In genomic region chr4:154927899-154928337, GRCm38 (mm10) we compare ENCODE assay signal across 8 mouse cellular contexts. TPM values are rescaled to one million over a fixed set of nuclear protein-coding genes. Genes with fewer than 3 reads are reported as not detected.
A peak's percentile ranks its signal among the peaks of the same experiment; 100 is the strongest.
DNase-seq lines count a peak whose midpoint lies in the region; ATAC-seq and TF ChIP-seq lines count a peak whose summit lies in the region.

No protein-coding gene starts in this region.

- TF ChIP-seq POLR2A in bone marrow macrophage, adult 2 months (IDR thresholded peaks at IDR 0.05; ENCODE audit: borderline replicate concordance, low read depth, low read length), result no peak

- H3K9ac ChIP-seq in heart, embryonic 15.5 days, result peak overlapping the region; percentile 12; the same call in 1 of the 2 replicates
- peak overlapping the region; percentile 30; the same call in 1 of the 2 replicates for H3K9ac ChIP-seq in limb, embryonic 11.5 days (ENCODE audit: low read length)
- no peak overlapping the region for H3K9ac ChIP-seq in hindbrain, embryonic 14.5 days

- WGBS in heart, embryonic 15.5 days, result 35% methylated on average over 5 of the region's 5 CpGs
- WGBS in limb, embryonic 11.5 days, result 21% methylated on average over 5 of the region's 5 CpGs
- WGBS in hindbrain, embryonic 14.5 days, result 68% methylated on average over 5 of the region's 5 CpGs

- H3K4me2 ChIP-seq in heart, embryonic 15.5 days, result peak overlapping the region; percentile 53
- peak overlapping the region; percentile 22 for H3K4me2 ChIP-seq in limb, embryonic 11.5 days (ENCODE audit: low read depth, severe bottlenecking)
- no peak overlapping the region for H3K4me2 ChIP-seq in hindbrain, embryonic 14.5 days (replicated peaks)

- no peaks in the 10 kb centered on the region for H3K9me3 ChIP-seq in heart, embryonic 15.5 days (replicated peaks)
- H3K9me3 ChIP-seq in limb, embryonic 11.5 days (ENCODE audit: control insufficient read depth, low read length), result no peaks in the 10 kb centered on the region
- no peaks in the 10 kb centered on the region for H3K9me3 ChIP-seq in hindbrain, embryonic 14.5 days (ENCODE audit: control insufficient read depth, low read length)

- H3K4me1 ChIP-seq in bone marrow macrophage, adult 2 months (ENCODE audit: control insufficient read depth, insufficient read depth, low read length), result peaks cover 41% of the 10 kb centered on the region
- peaks cover 10% of the 10 kb centered on the region for H3K4me1 ChIP-seq in heart, embryonic 15.5 days (replicated peaks)
- H3K4me1 ChIP-seq in limb, embryonic 11.5 days (ENCODE audit: control insufficient read depth, insufficient read depth, low read length), result peaks cover 19% of the 10 kb centered on the region
- no peaks in the 10 kb centered on the region for H3K4me1 ChIP-seq in hindbrain, embryonic 14.5 days (replicated peaks; ENCODE audit: control insufficient read depth, insufficient read depth, low read length)

- peaks cover 3% of the 10 kb centered on the region; the same call in 1 of the 2 replicates for H3K27me3 ChIP-seq in heart, embryonic 15.5 days
- no peaks in the 10 kb centered on the region for H3K27me3 ChIP-seq in limb, embryonic 11.5 days (ENCODE audit: control insufficient read depth, insufficient read depth, low read length)
- H3K27me3 ChIP-seq in hindbrain, embryonic 14.5 days (ENCODE audit: control insufficient read depth, insufficient read depth, low read length), result no peaks in the 10 kb centered on the region

- peak overlapping the region; percentile 99 for H3K27ac ChIP-seq in bone marrow macrophage, adult 2 months (ENCODE audit: insufficient read depth, low read depth, low read length)
- peak overlapping the region; percentile 52 for H3K27ac ChIP-seq in heart, embryonic 15.5 days
- H3K27ac ChIP-seq in limb, embryonic 11.5 days (replicated peaks; ENCODE audit: low read depth, low read length), result peak overlapping the region; percentile 71
- H3K27ac ChIP-seq in hindbrain, embryonic 14.5 days, result no peak overlapping the region

- no peak for TF ChIP-seq CTCF in bone marrow macrophage, adult 2 months (IDR thresholded peaks at IDR 0.05; ENCODE audit: low read depth, low read length)

- DNase-seq in CD4-positive, CD25-positive, alpha-beta regulatory T cell, adult 2 months (ENCODE audit: low read depth, low spot score), result peak; percentile 78
- peak; percentile 43 for DNase-seq in limb, embryonic 11.5 days (ENCODE audit: low spot score)
- no peak for DNase-seq in cerebellum, adult 11-12 months
- DNase-seq in right cerebral cortex, adult 18-20 months, result no peak
- DNase-seq in hindbrain, embryonic 14.5 days (ENCODE audit: low spot score), result no peak

- no peak for ATAC-seq in heart, embryonic 15.5 days (replicated peaks; ENCODE audit: insufficient number of reproducible peaks, insufficient read depth, low FRiP score, low read depth)
- 0 out of 2 replicates have a peak, but pooled peaks have one; percentile 48 for ATAC-seq in limb, embryonic 11.5 days (ENCODE audit: insufficient number of reproducible peaks, low FRiP score, low TSS enrichment, low read depth)
- ATAC-seq in monocyte, adult 5-6 weeks (replicated peaks; ENCODE audit: insufficient number of reproducible peaks, low FRiP score, low TSS enrichment, poor library complexity, severe bottlenecking), result peak; percentile 23; the same call in 1 of the 2 replicates
- ATAC-seq in hindbrain, embryonic 14.5 days (ENCODE audit: low FRiP score), result no peak

- no peaks in the 10 kb centered on the region for H3K36me3 ChIP-seq in heart, embryonic 15.5 days
- H3K36me3 ChIP-seq in limb, embryonic 11.5 days (ENCODE audit: control insufficient read depth, insufficient read depth, low read length), result no peaks in the 10 kb centered on the region
- H3K36me3 ChIP-seq in hindbrain, embryonic 14.5 days (replicated peaks; ENCODE audit: control insufficient read depth, insufficient read depth), result no peaks in the 10 kb centered on the region

- H3K4me3 ChIP-seq in bone marrow macrophage, adult 2 months (ENCODE audit: insufficient read depth, low read length), result peak overlapping the region; percentile 58
- peak overlapping the region; percentile 31 for H3K4me3 ChIP-seq in heart, embryonic 15.5 days
- H3K4me3 ChIP-seq in limb, embryonic 11.5 days (ENCODE audit: low read depth, low read length), result no peak overlapping the region
- H3K4me3 ChIP-seq in hindbrain, embryonic 14.5 days (replicated peaks; ENCODE audit: low read length), result no peak overlapping the region

RNA-seq across cellular contexts. Expression of gene Tnfrsf14, which starts 0.4 kb away (rescaled TPM):
- 117 and 135 TPM in 2 replicates for polyA plus RNA-seq in bone marrow macrophage, adult 2 months (2012; ENCODE audit: insufficient read depth, insufficient read length, missing spikeins)
- 0.57 and 1.2 TPM in 2 replicates for polyA plus RNA-seq in heart, embryonic 15.5 days (2015; fragmentation: Nextera tagmentation; extraction: Ambion mirVana)
- 0.77 and 1.3 TPM in 2 replicates for polyA plus RNA-seq in limb, embryonic 11.5 days (2014; fragmentation: Nextera tagmentation; extraction: Ambion mirVana)
- total RNA-seq in monocyte, adult 5-6 weeks (2017), result 20.8 to 45.5 TPM (median 29.3 TPM) in 3 replicates
- 0.40 TPM in 1 of 2 replicates, not detected in the other for polyA plus RNA-seq in hindbrain, embryonic 14.5 days (2014; fragmentation: Nextera tagmentation; extraction: Ambion mirVana)

RNA-seq across cellular contexts. Expression of gene Fam213b, which starts 29.0 kb away (rescaled TPM):
- polyA plus RNA-seq in bone marrow macrophage, adult 2 months (2012; ENCODE audit: insufficient read depth, insufficient read length, missing spikeins), result 34.3 and 38.2 TPM in 2 replicates
- 46.7 and 53.6 TPM in 2 replicates for polyA plus RNA-seq in heart, embryonic 15.5 days (2015; fragmentation: Nextera tagmentation; extraction: Ambion mirVana)
- polyA plus RNA-seq in limb, embryonic 11.5 days (2014; fragmentation: Nextera tagmentation; extraction: Ambion mirVana), result 37.4 and 41.9 TPM in 2 replicates
- total RNA-seq in monocyte, adult 5-6 weeks (2017), result 3.1 to 3.5 TPM (median 3.3 TPM) in 3 replicates
- 55.9 and 57.1 TPM in 2 replicates for polyA plus RNA-seq in hindbrain, embryonic 14.5 days (2014; fragmentation: Nextera tagmentation; extraction: Ambion mirVana)

RNA-seq across cellular contexts. Expression of gene Hes5, which starts 32.8 kb away (rescaled TPM):
- polyA plus RNA-seq in bone marrow macrophage, adult 2 months (2012; ENCODE audit: insufficient read depth, insufficient read length, missing spikeins), result not detected in 2 replicates
- polyA plus RNA-seq in heart, embryonic 15.5 days (2015; fragmentation: Nextera tagmentation; extraction: Ambion mirVana), result 0.49 and 0.77 TPM in 2 replicates
- 0.49 and 0.60 TPM in 2 replicates for polyA plus RNA-seq in limb, embryonic 11.5 days (2014; fragmentation: Nextera tagmentation; extraction: Ambion mirVana)
- total RNA-seq in monocyte, adult 5-6 weeks (2017), result not detected in 3 replicates
- polyA plus RNA-seq in hindbrain, embryonic 14.5 days (2014; fragmentation: Nextera tagmentation; extraction: Ambion mirVana), result 70.0 and 102 TPM in 2 replicates

RNA-seq across cellular contexts. Expression of gene Pank4, which starts 36.0 kb away (rescaled TPM):
- 20.2 and 24.1 TPM in 2 replicates for polyA plus RNA-seq in bone marrow macrophage, adult 2 months (2012; ENCODE audit: insufficient read depth, insufficient read length, missing spikeins)
- 36.6 and 44.5 TPM in 2 replicates for polyA plus RNA-seq in heart, embryonic 15.5 days (2015; fragmentation: Nextera tagmentation; extraction: Ambion mirVana)
- polyA plus RNA-seq in limb, embryonic 11.5 days (2014; fragmentation: Nextera tagmentation; extraction: Ambion mirVana), result 50.0 and 51.4 TPM in 2 replicates
- 26.6 to 36.7 TPM (median 30.2 TPM) in 3 replicates for total RNA-seq in monocyte, adult 5-6 weeks (2017)
- polyA plus RNA-seq in hindbrain, embryonic 14.5 days (2014; fragmentation: Nextera tagmentation; extraction: Ambion mirVana), result 34.1 and 34.4 TPM in 2 replicates

RNA-seq across cellular contexts. Expression of gene Mmel1, which starts 58.5 kb away (rescaled TPM):
- not detected in 2 replicates for polyA plus RNA-seq in bone marrow macrophage, adult 2 months (2012; ENCODE audit: insufficient read depth, insufficient read length, missing spikeins)
- polyA plus RNA-seq in heart, embryonic 15.5 days (2015; fragmentation: Nextera tagmentation; extraction: Ambion mirVana), result 0.58 and 0.60 TPM in 2 replicates
- not detected in 2 replicates for polyA plus RNA-seq in limb, embryonic 11.5 days (2014; fragmentation: Nextera tagmentation; extraction: Ambion mirVana)
- total RNA-seq in monocyte, adult 5-6 weeks (2017), result 0.29 to 0.39 TPM in 2 of 3 replicates, not detected in the other
- 0.23 and 0.65 TPM in 2 replicates for polyA plus RNA-seq in hindbrain, embryonic 14.5 days (2014; fragmentation: Nextera tagmentation; extraction: Ambion mirVana)

Comparison
In these comparisons a context has a peak if more than half of its experiments do, and no peak if none do; other contexts are left out.
1. DNase-seq: peak in CD4-positive, CD25-positive, alpha-beta regulatory T cell, adult 2 months (single experiment) and limb, embryonic 11.5 days (single experiment); none in cerebellum, adult 11-12 months (single experiment), right cerebral cortex, adult 18-20 months (single experiment) and hindbrain, embryonic 14.5 days (single experiment).
2. H3K4me3 ChIP-seq: peak in bone marrow macrophage, adult 2 months (single experiment) and heart, embryonic 15.5 days (single experiment); none in limb, embryonic 11.5 days (single experiment) and hindbrain, embryonic 14.5 days (single experiment).
3. ATAC-seq: peak in limb, embryonic 11.5 days (single experiment) and monocyte, adult 5-6 weeks (single experiment); none in heart, embryonic 15.5 days (single experiment) and hindbrain, embryonic 14.5 days (single experiment).
4. RNA of gene Tnfrsf14, which starts 0.4 kb away (polyA plus RNA-seq): 117 to 135 TPM in bone marrow macrophage, adult 2 months; 0.77 to 1.3 TPM in limb, embryonic 11.5 days, 0.57 to 1.2 TPM in heart, embryonic 15.5 days and 0.40 TPM in hindbrain, embryonic 14.5 days; every median in the first group is over 10 times any median in the second.
5. RNA of gene Hes5, which starts 32.8 kb away (polyA plus RNA-seq): 70.0 to 102 TPM in hindbrain, embryonic 14.5 days; 0.49 to 0.60 TPM in limb, embryonic 11.5 days, 0.49 to 0.77 TPM in heart, embryonic 15.5 days and not detected in bone marrow macrophage, adult 2 months; every median in the first group is over 10 times any median in the second.